Mouse (Mus musculus) MEL (cell line): ENCODE measurements around the gene Car6.

Source experiments
- POLR2AphosphoS2 ChIP-seq: IDR thresholded peaks from 2 replicates; pipeline ENCODE4 v1.6.1; 2011; ENCODE audit warnings: low read length, improper control_type of control experiment
- ZC3H11A ChIP-seq: IDR thresholded peaks from 2 replicates; pipeline ENCODE4 v1.6.1; 2012; ENCODE audit warnings: low read depth, mild to moderate bottlenecking, inconsistent platforms, low read length, improper control_type of control experiment

DNA sequence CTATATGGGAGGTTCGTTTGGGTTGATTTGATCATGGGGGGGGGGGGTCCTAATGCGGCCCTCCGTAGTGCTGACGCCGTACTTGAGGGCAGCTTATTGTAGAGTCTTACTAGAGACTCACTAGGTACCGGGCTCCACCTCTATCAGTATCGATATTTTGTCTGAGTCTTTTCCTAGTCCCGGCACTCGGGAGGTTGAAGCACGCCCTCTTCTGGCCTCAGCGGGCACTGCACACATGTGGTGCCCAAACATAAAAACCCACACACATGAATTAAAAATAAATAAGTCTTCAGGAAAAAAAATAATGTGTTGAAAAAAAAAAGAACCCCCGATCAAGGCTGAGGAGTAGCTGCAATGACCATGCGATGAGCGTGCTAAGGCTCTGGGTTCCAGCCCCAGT, 27.1 kb downstream of the Car6 start:
- TF ChIP-seq POLR2AphosphoS2 (no peak), ZC3H11A (no peak)
